Mouse (Mus musculus) heart, embryonic 10.5 days (tissue): ENCODE measurements around the gene Sema6b. TPM values are rescaled to one million over a fixed set of nuclear protein-coding genes. Genes with fewer than 3 reads are reported as not detected.
A peak's percentile ranks its signal among the peaks of the same experiment; 100 is the strongest.
"Not testable (repeated sequence)": the region's sequence is repeated elsewhere in the genome, so short reads cannot be mapped to it uniquely, and the experiment has no call there.

ENCODE experiments used
- DNase-seq: peaks from one replicate; pipeline ENCODE4 v3.0.0-alpha.2; 2017; ENCODE audit warnings: low spot score
- H3K27ac ChIP-seq: fragments of 300-500 bp; sonication (generic); 2 replicates; pipeline ENCODE4 v1.5.1; 2016; ENCODE audit warnings: mild to moderate bottlenecking
- H3K27me3 ChIP-seq: fragments of 300-500 bp; sonication (generic); 2 replicates; pipeline ENCODE4 v1.6.1; 2016; ENCODE audit warnings: mild to moderate bottlenecking; ENCODE audit not compliant: poor library complexity, insufficient read depth, severe bottlenecking
- H3K36me3 ChIP-seq: fragments of 300-500 bp; sonication (generic); 2 replicates; pipeline ENCODE4 v1.6.1; 2016; ENCODE audit warnings: mild to moderate bottlenecking, moderate library complexity
- H3K4me1 ChIP-seq: fragments of 300-500 bp; sonication (generic); 2 replicates; pipeline ENCODE4 v1.6.1; 2016; ENCODE audit warnings: mild to moderate bottlenecking
- H3K4me3 ChIP-seq: fragments of 300-500 bp; sonication (generic); 2 replicates; pipeline ENCODE4 v1.5.1; 2016; ENCODE audit warnings: mild to moderate bottlenecking, moderate library complexity
- H3K9me3 ChIP-seq: fragments of 300-500 bp; sonication (generic); 2 replicates; pipeline ENCODE4 v1.6.1; 2016; ENCODE audit warnings: mild to moderate bottlenecking, moderate library complexity
- WGBS: fragments of 180-500 bp; shearing (Covaris S2); methylation state at CpG from one replicate; pipeline ENCODE4 v1.1.7; 2016; 5-methylcytosine and 5-hydroxymethylcytosine counted together
- polyA plus RNA-seq: library from polyadenylated mRNA; unstranded; fragments of >200 nt; fragmentation: Nextera tagmentation; extraction: Ambion mirVana; gene quantifications from 2 replicates; pipeline ENCODE4 v1.2.1, GENCODE M21; 2016

Sema6b gene
- polyA plus RNA-seq, 1 experiment from 2014 or later = 1.0 TPM

DNA sequence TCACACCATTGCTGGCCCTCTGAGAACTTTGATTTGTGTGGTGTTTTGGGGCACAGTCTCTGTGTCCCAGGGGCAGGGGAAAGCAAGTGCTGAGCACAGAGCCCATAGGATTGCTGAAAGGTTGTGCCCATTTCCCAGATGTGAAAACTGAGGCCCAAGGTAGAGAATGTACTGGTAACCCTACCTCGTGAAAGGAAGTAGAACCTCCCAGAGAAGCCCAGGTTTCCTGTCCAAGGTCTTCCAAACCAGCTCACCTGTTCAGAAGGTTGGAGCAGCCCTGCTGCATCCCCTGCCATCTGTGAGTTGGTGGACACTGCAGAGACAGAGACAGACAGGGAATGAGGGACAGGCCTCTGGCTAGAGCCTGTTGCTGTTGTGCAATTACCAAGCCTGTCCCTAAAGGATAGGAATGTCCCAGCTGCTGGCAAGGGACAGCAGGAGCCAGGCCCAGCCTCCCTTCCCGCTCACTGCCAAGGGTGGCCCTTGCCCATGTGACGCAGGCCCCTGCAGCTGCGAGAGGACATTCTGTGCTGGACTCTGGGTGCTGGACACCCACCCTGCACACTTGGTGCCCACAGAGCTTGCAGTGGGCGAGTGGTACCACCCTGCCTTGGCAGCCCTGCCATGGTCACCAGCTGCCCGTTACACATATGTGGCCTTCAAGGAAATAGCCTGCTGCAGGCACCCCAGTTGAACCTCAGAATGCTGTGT, 31.7 kb downstream of the Sema6b start:
- no peak for DNase-seq
- 73% methylated on average over 6 of the region's 6 CpGs for WGBS
- H3K27me3 ChIP-seq = peaks cover 5% of the 10 kb centered on the region
- H3K27ac ChIP-seq = 0 out of 2 replicates have a peak overlapping the region, but pooled peaks have one; percentile 7
- H3K9me3 ChIP-seq = no peaks in the 10 kb centered on the region
- H3K4me3 ChIP-seq = no peak overlapping the region
- peaks cover 7% of the 10 kb centered on the region for H3K4me1 ChIP-seq
- peaks cover 7% of the 10 kb centered on the region for H3K36me3 ChIP-seq

DNA sequence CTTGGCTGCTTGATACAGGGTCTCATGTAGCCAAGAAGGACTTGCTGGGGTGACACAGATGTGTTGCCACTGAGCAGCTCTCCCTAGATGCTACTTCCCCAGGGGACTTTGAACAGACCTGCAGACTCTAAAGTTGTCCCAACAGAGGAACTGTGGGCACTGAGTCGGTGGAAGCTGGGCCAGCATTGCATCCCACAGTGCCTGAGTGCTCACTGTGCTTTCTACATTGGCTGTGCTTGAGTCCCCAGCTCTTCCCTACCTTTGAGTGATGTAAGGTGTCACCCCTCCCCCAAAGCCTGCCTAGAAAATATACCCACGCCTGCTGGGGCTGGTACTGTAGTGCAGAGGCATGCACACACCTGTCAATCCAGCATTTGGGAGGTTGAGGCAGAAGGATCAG, 32.4 kb downstream of the Sema6b start:
- H3K27me3 ChIP-seq = peaks cover 2% of the 10 kb centered on the region
- no peaks in the 10 kb centered on the region for H3K9me3 ChIP-seq
- WGBS = 70% methylated on average over 2 of the region's 2 CpGs
- DNase-seq = no peak
- H3K36me3 ChIP-seq = peaks cover 14% of the 10 kb centered on the region
- H3K4me1 ChIP-seq = peaks cover 7% of the 10 kb centered on the region
- H3K4me3 ChIP-seq = no peak overlapping the region
- no peak overlapping the region for H3K27ac ChIP-seq

DNA sequence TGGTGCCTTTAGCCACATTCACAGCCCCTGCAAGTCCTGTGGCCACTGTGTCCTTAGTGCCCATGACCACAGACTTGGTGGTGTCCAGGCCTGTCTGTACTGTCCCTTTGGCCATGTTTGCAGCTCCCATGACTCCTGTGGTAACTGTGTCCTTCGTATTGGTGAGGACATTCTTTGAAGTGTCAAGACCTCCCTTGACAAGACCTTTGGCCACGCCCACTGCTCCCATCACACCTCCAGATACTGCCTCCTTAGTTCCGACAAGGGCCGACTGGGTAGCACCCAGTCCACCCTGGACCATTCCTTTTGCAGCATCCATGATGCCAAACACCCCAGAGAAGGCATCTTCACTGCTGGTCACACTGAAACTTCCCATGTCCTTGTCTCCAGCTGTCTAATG, 33.2 kb downstream of the Sema6b start:
- no peak for DNase-seq
- peaks cover 22% of the 10 kb centered on the region for H3K36me3 ChIP-seq
- no peaks in the 10 kb centered on the region for H3K9me3 ChIP-seq
- 59% methylated on average over 4 of the region's 4 CpGs for WGBS
- no peak overlapping the region for H3K27ac ChIP-seq
- H3K4me1 ChIP-seq = peaks cover 7% of the 10 kb centered on the region
- no peaks in the 10 kb centered on the region for H3K27me3 ChIP-seq
- no peak overlapping the region for H3K4me3 ChIP-seq

DNA sequence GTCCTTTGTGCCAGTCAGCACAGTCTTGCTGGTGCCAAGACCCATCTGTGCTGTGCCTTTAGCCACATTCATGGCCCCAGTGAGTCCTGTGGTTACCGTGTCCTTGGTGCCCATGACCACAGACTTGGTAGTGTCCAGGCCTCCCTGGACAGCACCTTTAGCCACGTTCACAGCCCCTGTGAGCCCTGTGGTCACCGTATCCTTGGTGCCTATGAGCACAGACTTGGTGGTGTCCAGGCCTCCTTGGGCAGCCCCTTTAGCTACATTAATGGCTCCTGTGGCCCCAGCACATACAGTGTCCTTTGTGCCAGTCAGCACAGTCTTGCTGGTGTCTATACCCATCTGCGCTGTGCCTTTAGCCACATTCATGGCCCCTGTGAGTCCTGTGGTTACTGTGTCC, 33.7 kb downstream of the Sema6b start:
- H3K4me1 ChIP-seq, DNase-seq, H3K27ac ChIP-seq, H3K9me3 ChIP-seq, H3K27me3 ChIP-seq, H3K4me3 ChIP-seq: not testable (repeated sequence)
- H3K36me3 ChIP-seq = peaks cover 27% of the 10 kb centered on the region
- WGBS = 97% methylated on average over 4 of the region's 4 CpGs

DNA sequence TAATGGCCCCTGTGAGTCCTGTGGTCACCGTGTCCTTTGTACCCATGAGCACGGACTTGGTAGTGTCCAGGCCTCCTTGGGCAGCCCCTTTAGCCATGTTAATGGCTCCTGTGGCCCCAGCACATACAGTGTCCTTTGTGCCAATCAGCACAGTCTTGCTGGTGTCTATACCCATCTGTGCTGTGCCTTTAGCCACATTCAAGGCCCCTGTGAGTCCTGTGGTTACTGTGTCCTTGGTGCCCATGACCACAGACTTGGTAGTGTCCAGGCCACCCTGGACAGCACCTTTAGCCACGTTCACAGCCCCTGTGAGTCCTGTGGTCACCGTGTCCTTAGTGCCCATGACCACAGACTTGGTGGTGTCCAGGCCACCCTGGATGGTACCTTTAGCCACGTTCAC, 35.3 kb downstream of the Sema6b start:
- H3K4me1 ChIP-seq, DNase-seq, H3K9me3 ChIP-seq, H3K27me3 ChIP-seq, H3K4me3 ChIP-seq, H3K27ac ChIP-seq: not testable (repeated sequence)
- 88% methylated on average over 3 of the region's 5 CpGs for WGBS
- H3K36me3 ChIP-seq = peaks cover 43% of the 10 kb centered on the region

DNA sequence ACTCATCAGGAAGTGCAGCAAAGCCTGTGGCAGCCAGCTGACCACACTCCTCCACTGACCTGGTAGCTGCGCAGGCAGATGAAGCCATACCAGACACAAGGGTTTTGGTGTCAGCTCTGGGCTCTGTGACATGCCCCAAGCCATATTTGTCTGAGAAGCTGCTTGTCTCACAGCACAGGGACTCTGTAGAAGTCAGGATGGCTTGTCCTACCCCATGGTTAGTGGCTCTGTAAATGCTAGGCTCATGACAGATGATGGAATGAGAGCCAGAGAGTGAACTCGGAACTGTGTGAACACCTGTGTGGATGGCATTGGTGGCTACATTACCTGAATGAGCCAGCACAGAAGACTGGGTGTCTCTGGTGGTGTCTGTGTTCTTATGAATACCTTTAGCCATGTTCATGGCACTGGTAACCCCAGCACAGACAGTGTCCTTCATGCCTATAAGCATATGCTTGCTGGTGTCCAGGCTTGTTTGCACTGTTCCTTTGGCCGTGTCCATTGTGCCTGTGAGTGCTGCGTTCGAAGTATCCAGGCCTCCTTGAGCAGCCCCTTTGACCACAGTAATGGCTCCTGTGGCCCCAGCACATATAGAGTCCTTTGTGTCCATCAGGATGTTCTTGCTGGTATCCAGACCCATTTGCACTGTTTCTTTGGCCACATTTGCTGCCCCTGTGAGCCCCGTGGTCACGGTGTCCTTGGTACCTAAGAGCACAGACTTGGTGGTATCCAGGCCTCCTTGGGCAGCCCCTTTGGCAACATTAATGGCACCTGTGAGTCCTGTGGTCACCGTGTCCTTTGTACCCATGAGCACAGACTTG, 36.5 kb downstream of the Sema6b start:
- Histone ChIP-seq H3K36me3 (peaks cover 54% of the 10 kb centered on the region), H3K9me3 (no peaks in the 10 kb centered on the region)
- WGBS = 89% methylated on average over 8 of the region's 8 CpGs

DNA sequence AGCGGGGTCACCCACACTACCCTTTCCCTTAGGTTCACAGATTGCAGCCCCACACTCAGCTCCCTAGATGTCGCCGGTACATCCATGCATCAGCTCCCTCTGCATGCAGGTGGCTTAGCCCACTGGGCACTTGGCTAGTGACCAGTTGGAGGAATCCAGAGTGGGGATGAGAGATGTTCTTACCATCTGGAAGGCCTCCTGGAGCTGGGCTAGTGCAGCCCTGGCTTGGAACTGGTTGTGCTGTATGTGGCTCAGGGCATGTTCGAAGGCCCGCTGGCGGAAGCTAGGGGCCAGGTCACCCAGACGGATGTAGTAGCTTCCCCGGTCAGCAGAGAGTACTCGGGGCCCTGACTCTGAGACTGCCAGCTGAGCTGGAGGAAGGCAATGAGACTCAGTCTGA, 37.2 kb downstream of the Sema6b start:
- H3K27ac ChIP-seq = no peak overlapping the region

More for the DNA sequence above, 36.5 kb downstream of the Sema6b start:
- H3K27ac ChIP-seq = no peak overlapping the region
- H3K4me3 ChIP-seq = no peak overlapping the region
- H3K4me1 ChIP-seq = peaks cover 4% of the 10 kb centered on the region
- no peaks in the 10 kb centered on the region for H3K27me3 ChIP-seq
- no peak for DNase-seq

DNA sequence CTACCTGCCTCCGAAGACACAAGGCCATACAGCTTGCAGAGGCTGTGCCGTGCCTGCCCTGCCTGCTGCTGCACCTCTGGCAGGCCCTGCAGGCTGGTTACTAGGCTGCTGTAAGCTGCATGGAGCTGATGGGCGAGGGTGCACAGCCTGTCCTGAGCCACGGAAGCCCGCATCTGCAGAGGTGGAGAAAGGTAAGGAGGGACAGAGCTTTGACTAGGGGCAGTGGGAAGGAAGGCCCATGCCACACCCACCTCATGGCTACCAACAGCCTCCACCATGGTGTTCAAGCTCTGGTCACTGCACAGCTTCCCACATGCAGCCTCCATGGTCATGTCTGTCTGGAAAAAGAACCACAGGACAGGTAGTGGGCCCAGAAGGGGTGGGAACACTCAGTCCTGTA, 38.0 kb downstream of the Sema6b start:
- Histone ChIP-seq H3K4me3 (no peak overlapping the region), H3K27me3 (no peaks in the 10 kb centered on the region), H3K27ac (no peak overlapping the region), H3K36me3 (peaks cover 69% of the 10 kb centered on the region), H3K4me1 (no peaks in the 10 kb centered on the region), H3K9me3 (no peaks in the 10 kb centered on the region)
- DNase-seq = no peak
- WGBS = 91% methylated on average over 5 of the region's 5 CpGs

More for the DNA sequence above, 37.2 kb downstream of the Sema6b start:
- Histone ChIP-seq H3K36me3 (peaks cover 62% of the 10 kb centered on the region), H3K4me1 (no peaks in the 10 kb centered on the region), H3K27me3 (no peaks in the 10 kb centered on the region), H3K9me3 (no peaks in the 10 kb centered on the region), H3K4me3 (no peak overlapping the region)
- no peak for DNase-seq
- WGBS = 92% methylated on average over 9 of the region's 9 CpGs

DNA sequence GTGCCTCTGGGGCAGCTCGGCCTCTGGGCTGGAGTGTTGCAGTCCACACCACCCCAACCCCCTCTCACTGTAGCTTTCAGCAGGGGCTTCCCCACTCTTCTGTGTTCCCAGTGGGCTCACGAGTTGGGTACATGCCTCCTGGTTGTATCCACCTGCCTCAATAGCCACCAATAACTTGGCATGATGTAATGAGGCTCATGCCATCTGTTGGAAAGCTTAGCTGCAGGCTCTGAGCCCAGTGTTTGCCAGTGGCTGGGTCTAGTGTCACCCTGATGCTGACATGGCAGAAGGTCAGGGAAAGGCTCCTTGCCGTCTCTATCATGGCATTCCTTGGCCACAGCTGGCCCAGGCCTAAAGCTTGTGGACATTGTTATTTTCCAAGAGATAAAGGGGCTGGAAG, 39.3 kb downstream of the Sema6b start:
- no peaks in the 10 kb centered on the region for H3K4me1 ChIP-seq
- H3K4me3 ChIP-seq = no peak overlapping the region
- H3K27ac ChIP-seq = no peak overlapping the region
- H3K27me3 ChIP-seq = no peaks in the 10 kb centered on the region
- peaks cover 83% of the 10 kb centered on the region for H3K36me3 ChIP-seq
- no peak for DNase-seq
- no peaks in the 10 kb centered on the region for H3K9me3 ChIP-seq
- 87% methylated on average over 3 of the region's 3 CpGs for WGBS

DNA sequence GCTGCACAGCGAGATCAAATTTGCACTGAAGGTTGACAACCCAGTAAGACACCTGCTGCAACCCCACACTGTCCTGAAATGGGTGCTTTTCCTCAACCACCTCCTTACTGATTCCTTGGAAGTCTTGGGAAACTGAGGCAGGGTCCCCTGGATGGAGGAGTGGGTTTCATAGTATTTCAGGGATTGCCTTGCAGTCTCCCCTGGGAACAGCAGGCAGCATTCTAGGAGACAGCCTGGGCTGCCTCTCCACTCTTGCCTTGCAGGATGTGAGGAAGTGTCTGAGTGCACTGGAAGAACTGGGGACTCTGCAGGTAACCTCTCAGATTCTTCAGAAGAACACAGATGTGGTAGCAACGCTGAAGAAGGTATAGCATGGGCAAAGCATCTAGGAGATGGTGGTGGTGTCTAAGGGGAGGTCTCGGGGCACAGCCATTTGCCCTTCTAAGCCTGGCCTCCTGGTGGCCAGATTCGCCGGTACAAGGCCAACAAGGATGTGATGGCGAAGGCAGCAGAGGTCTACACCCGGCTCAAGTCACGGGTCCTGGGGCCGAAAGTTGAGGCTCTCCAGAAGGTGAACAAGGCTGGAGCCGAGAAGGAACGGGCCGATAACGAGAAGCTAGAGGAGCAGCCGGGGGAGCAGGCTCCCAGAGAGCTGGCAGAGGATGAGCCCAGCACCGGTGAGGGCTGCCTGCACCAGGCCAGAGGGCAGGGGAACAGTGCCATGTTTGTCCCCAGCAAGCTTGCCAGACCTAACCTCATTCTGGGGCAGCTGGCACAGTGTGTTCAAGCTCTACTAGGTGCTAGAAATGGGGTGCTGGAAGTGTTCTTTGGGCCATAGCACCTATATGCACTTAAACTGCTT, 41.2 kb downstream of the Sema6b start:
- Histone ChIP-seq H3K36me3 (peaks cover 94% of the 10 kb centered on the region), H3K4me1 (no peaks in the 10 kb centered on the region), H3K27ac (no peak overlapping the region), H3K4me3 (no peak overlapping the region), H3K9me3 (no peaks in the 10 kb centered on the region), H3K27me3 (no peaks in the 10 kb centered on the region)
- 90% methylated on average over 15 of the region's 15 CpGs for WGBS
- DNase-seq = no peak

DNA sequence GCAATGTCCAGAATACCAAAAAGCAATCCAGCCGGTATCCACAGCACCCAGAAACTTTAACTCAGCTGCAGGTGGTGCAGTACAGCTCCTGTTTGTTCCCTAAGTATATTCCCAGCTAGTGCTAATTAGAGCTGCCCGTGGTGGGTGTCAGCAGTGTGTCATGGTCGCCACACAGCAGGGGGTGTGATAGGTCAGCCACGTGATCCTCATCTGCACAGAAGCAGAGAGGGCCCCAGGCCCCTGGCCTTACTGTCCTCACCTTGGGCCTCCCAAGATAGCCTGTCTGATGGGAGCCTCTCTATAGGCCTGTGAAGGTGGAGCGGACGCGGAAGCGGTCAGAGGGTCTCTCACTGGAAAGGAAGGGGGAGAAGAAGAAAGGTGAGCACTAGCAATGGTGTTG, 42.0 kb downstream of the Sema6b start:
- WGBS = 85% methylated on average over 8 of the region's 8 CpGs
- Histone ChIP-seq H3K27me3 (no peaks in the 10 kb centered on the region), H3K4me3 (no peak overlapping the region), H3K4me1 (no peaks in the 10 kb centered on the region), H3K27ac (no peak overlapping the region), H3K36me3 (peaks cover 92% of the 10 kb centered on the region), H3K9me3 (no peaks in the 10 kb centered on the region)
- DNase-seq = no peak

DNA sequence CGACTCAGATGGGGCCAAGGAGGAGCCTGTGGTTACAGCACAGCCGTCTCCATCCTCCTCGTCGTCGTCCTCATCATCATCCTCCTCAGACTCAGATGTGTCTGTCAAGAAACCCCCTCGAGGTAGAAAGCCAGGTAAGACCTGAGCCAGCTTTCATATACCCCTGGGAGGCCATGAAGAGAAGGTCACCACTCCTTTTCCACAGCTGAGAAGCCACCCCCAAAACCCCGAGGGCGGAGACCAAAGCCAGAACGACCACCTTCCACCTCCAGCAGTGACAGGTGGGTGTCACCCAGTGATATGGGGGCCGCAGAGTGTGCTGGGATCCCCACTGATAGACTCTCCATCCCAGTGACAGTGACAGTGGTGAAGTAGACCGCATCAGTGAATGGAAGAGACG, 43.3 kb downstream of the Sema6b start:
- H3K9me3 ChIP-seq = no peaks in the 10 kb centered on the region
- H3K36me3 ChIP-seq = peaks cover 86% of the 10 kb centered on the region
- 84% methylated on average over 12 of the region's 12 CpGs for WGBS
- H3K4me1 ChIP-seq = no peaks in the 10 kb centered on the region
- H3K4me3 ChIP-seq = no peak overlapping the region
- no peak for DNase-seq
- H3K27me3 ChIP-seq = no peaks in the 10 kb centered on the region
- H3K27ac ChIP-seq = no peak overlapping the region

DNA sequence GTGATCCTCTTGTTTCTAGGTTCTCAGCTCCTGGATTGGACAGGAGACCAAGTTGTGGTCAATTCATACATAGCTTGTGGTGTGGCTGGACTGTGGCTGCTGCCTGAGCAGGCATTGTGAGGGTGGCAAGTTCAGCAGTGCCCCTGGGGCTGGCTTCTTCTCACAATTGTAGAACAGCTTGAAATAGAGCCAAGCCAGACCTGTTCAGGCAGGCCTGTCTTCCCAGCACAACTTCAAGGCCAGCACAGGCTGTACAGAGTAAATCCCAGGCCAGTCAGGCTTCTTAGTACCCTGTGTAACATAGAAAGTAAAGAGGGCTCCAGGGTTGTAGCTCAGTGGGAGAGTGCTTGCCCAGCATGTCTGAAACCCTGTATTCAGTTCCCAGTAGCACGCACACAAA, 47.3 kb downstream of the Sema6b start:
- Histone ChIP-seq H3K36me3 (peaks cover 79% of the 10 kb centered on the region), H3K27ac (no peak overlapping the region), H3K4me3 (no peak overlapping the region), H3K27me3 (no peaks in the 10 kb centered on the region), H3K9me3 (no peaks in the 10 kb centered on the region), H3K4me1 (no peaks in the 10 kb centered on the region)
- no peak for DNase-seq
- 95% methylated on average over 1 of the region's 1 CpGs for WGBS
